Mouse (Mus musculus): ENCODE measurements at regions not wholly inside any gene's neighbourhood (a gene's known extent, or its start where the extent isn't known, plus 50 kb on each side); places are given as distances from the start of the nearest gene placed in this dataset.
A peak's percentile ranks its signal among the peaks of the same experiment; 100 is the strongest.
"Not testable (repeated sequence)": the region's sequence is repeated elsewhere in the genome, so short reads cannot be mapped to it uniquely, and the experiment has no call there.

GRCm38 (mm10) chr12:113911770-113912169 lies 368.1 kb downstream of the Adam6a start:
- no peak for ATAC-seq (replicated peaks; ENCODE audit: insufficient number of reproducible peaks, insufficient read depth, low FRiP score, low read depth)
- no peak overlapping the region for H3K27ac ChIP-seq
- no peaks in the 10 kb centered on the region for H3K27me3 ChIP-seq
- H3K4me3 ChIP-seq = no peak overlapping the region
- H3K4me1 ChIP-seq (replicated peaks) = no peaks in the 10 kb centered on the region
- no peak overlapping the region for H3K4me2 ChIP-seq
- H3K9me3 ChIP-seq (replicated peaks) = no peaks in the 10 kb centered on the region
- H3K9ac ChIP-seq = no peak overlapping the region
- WGBS = 28% methylated on average over 3 of the region's 3 CpGs
- no peaks in the 10 kb centered on the region for H3K36me3 ChIP-seq

GRCm38 (mm10) chr12:113940721-113941120 lies 397.0 kb downstream of the Adam6a start:
- no peak overlapping the region for H3K27ac ChIP-seq
- no peak overlapping the region for H3K4me2 ChIP-seq
- no peaks in the 10 kb centered on the region for H3K36me3 ChIP-seq
- H3K4me3 ChIP-seq = no peak overlapping the region
- H3K27me3 ChIP-seq = no peaks in the 10 kb centered on the region
- no peak for ATAC-seq (replicated peaks; ENCODE audit: insufficient number of reproducible peaks, insufficient read depth, low FRiP score, low read depth)
- no peak overlapping the region for H3K9ac ChIP-seq
- H3K4me1 ChIP-seq (replicated peaks) = no peaks in the 10 kb centered on the region
- H3K9me3 ChIP-seq (replicated peaks) = no peaks in the 10 kb centered on the region; the same call in 1 of the 2 replicates

GRCm38 (mm10) chr12:113943661-113944327 lies 400.1 kb downstream of the Adam6a start:
- H3K27ac ChIP-seq; H3K9ac ChIP-seq; H3K4me2 ChIP-seq; H3K4me3 ChIP-seq; H3K27me3 ChIP-seq; ATAC-seq (replicated peaks; ENCODE audit: insufficient number of reproducible peaks, insufficient read depth, low FRiP score, low read depth); H3K4me1 ChIP-seq (replicated peaks); H3K9me3 ChIP-seq (replicated peaks); H3K36me3 ChIP-seq: not testable (repeated sequence)
- 56% methylated on average over 1 of the region's 1 CpGs for WGBS

- H3K27me3 ChIP-seq; H3K9me3 ChIP-seq (replicated peaks); H3K4me1 ChIP-seq (replicated peaks); H3K27ac ChIP-seq; H3K4me3 ChIP-seq; ATAC-seq (replicated peaks; ENCODE audit: insufficient number of reproducible peaks, insufficient read depth, low FRiP score, low read depth); H3K9ac ChIP-seq; H3K36me3 ChIP-seq; H3K4me2 ChIP-seq: not testable (repeated sequence)
- WGBS = 82% methylated on average over 1 of the region's 1 CpGs
Observed at GRCm38 (mm10) chr12:113945786-113946185, 402.1 kb downstream of the Adam6a start.

GRCm38 (mm10) chr12:113948017-113948416 lies 404.3 kb downstream of the Adam6a start:
- H3K27ac ChIP-seq; H3K27me3 ChIP-seq; H3K4me3 ChIP-seq; H3K36me3 ChIP-seq; H3K4me1 ChIP-seq (replicated peaks); H3K4me2 ChIP-seq; H3K9me3 ChIP-seq (replicated peaks); ATAC-seq (replicated peaks; ENCODE audit: insufficient number of reproducible peaks, insufficient read depth, low FRiP score, low read depth); H3K9ac ChIP-seq: not testable (repeated sequence)
- 14% methylated on average over 4 of the region's 4 CpGs for WGBS

- Histone ChIP-seq H3K36me3 (no peaks in the 10 kb centered on the region), H3K27ac (no peak overlapping the region), H3K4me1 (replicated peaks) (no peaks in the 10 kb centered on the region), H3K9me3 (replicated peaks) (no peaks in the 10 kb centered on the region), H3K9ac (no peak overlapping the region), H3K4me2 (no peak overlapping the region), H3K4me3 (no peak overlapping the region), H3K27me3 (no peaks in the 10 kb centered on the region)
- 0 out of 2 replicates have a peak, but pooled peaks have one; percentile 18 for ATAC-seq (replicated peaks; ENCODE audit: insufficient number of reproducible peaks, insufficient read depth, low FRiP score, low read depth)
- 69% methylated on average over 6 of the region's 6 CpGs for WGBS
Observed at GRCm38 (mm10) chr12:113974271-113974670, 430.6 kb downstream of the Adam6a start.

GRCm38 (mm10) chr12:113981613-113982012 lies 437.9 kb downstream of the Adam6a start:
- 31% methylated on average over 10 of the region's 10 CpGs for WGBS

GRCm38 (mm10) chr12:113987233-113987990 lies 443.7 kb downstream of the Adam6a start:
- no peak for ATAC-seq (replicated peaks; ENCODE audit: insufficient number of reproducible peaks, insufficient read depth, low FRiP score, low read depth)
- Histone ChIP-seq H3K4me3 (no peak overlapping the region), H3K36me3 (no peaks in the 10 kb centered on the region), H3K4me1 (replicated peaks) (no peaks in the 10 kb centered on the region), H3K27ac (no peak overlapping the region), H3K4me2 (no peak overlapping the region), H3K9me3 (replicated peaks) (no peaks in the 10 kb centered on the region), H3K27me3 (no peaks in the 10 kb centered on the region), H3K9ac (no peak overlapping the region)
- WGBS = 60% methylated on average over 5 of the region's 5 CpGs

More at GRCm38 (mm10) chr12:113981613-113982012, 437.9 kb downstream of the Adam6a start:
- H3K9ac ChIP-seq; H3K4me2 ChIP-seq; H3K4me1 ChIP-seq (replicated peaks); H3K36me3 ChIP-seq; ATAC-seq (replicated peaks; ENCODE audit: insufficient number of reproducible peaks, insufficient read depth, low FRiP score, low read depth); H3K27ac ChIP-seq; H3K9me3 ChIP-seq (replicated peaks); H3K27me3 ChIP-seq; H3K4me3 ChIP-seq: not testable (repeated sequence)

GRCm38 (mm10) chr12:113992425-113992824 lies 448.7 kb downstream of the Adam6a start:
- no peaks in the 10 kb centered on the region for H3K4me1 ChIP-seq (replicated peaks)
- no peaks in the 10 kb centered on the region for H3K36me3 ChIP-seq
- H3K9ac ChIP-seq = no peak overlapping the region
- no peak overlapping the region for H3K4me3 ChIP-seq
- H3K4me2 ChIP-seq = no peak overlapping the region
- no peaks in the 10 kb centered on the region for H3K9me3 ChIP-seq (replicated peaks)
- ATAC-seq (replicated peaks; ENCODE audit: insufficient number of reproducible peaks, insufficient read depth, low FRiP score, low read depth) = no peak
- no peak overlapping the region for H3K27ac ChIP-seq
- WGBS = 73% methylated on average over 2 of the region's 2 CpGs
- no peaks in the 10 kb centered on the region for H3K27me3 ChIP-seq

GRCm38 (mm10) chr12:113994284-113994683 lies 450.6 kb downstream of the Adam6a start:
- H3K4me1 ChIP-seq (replicated peaks); H3K9me3 ChIP-seq (replicated peaks); H3K9ac ChIP-seq; ATAC-seq (replicated peaks; ENCODE audit: insufficient number of reproducible peaks, insufficient read depth, low FRiP score, low read depth); H3K4me3 ChIP-seq; H3K36me3 ChIP-seq; H3K27ac ChIP-seq; H3K27me3 ChIP-seq; H3K4me2 ChIP-seq: not testable (repeated sequence)
- 42% methylated on average over 3 of the region's 3 CpGs for WGBS

- not testable (repeated sequence) for H3K27me3 ChIP-seq; ATAC-seq (replicated peaks; ENCODE audit: insufficient number of reproducible peaks, insufficient read depth, low FRiP score, low read depth); H3K36me3 ChIP-seq; H3K4me1 ChIP-seq (replicated peaks); H3K9ac ChIP-seq; H3K9me3 ChIP-seq (replicated peaks); H3K4me3 ChIP-seq; H3K4me2 ChIP-seq; H3K27ac ChIP-seq
Observed at GRCm38 (mm10) chr12:114008491-114008890, 464.8 kb downstream of the Adam6a start.

- Histone ChIP-seq H3K36me3 (no peaks in the 10 kb centered on the region), H3K4me2 (no peak overlapping the region), H3K9me3 (replicated peaks) (no peaks in the 10 kb centered on the region), H3K27ac (no peak overlapping the region), H3K4me3 (no peak overlapping the region), H3K9ac (no peak overlapping the region), H3K4me1 (replicated peaks) (no peaks in the 10 kb centered on the region), H3K27me3 (no peaks in the 10 kb centered on the region)
- 52% methylated on average over 2 of the region's 2 CpGs for WGBS
- ATAC-seq (replicated peaks; ENCODE audit: insufficient number of reproducible peaks, insufficient read depth, low FRiP score, low read depth) = no peak
Observed at GRCm38 (mm10) chr12:114009391-114009790, 465.7 kb downstream of the Adam6a start.

Measured in heart, embryonic 15.5 days (tissue).